Mouse (Mus musculus) small intestine, adult 2 months (tissue): ENCODE data around the gene Bckdha. TPM values are rescaled to one million over a fixed set of nuclear protein-coding genes. Genes with fewer than 3 reads are reported as not detected.

ENCODE experiments used
- H3K27ac ChIP-seq: fragments of 200-500 bp; 2 replicates; pipeline ENCODE4 v1.5.1; 2012; ENCODE audit warnings: low read depth, low read length, control low read depth, inconsistent platforms; ENCODE audit not compliant: insufficient read depth
- H3K27me3 ChIP-seq: fragments of 200-500 bp; 2 replicates; pipeline ENCODE4 v1.6.1; 2012; ENCODE audit warnings: mild to moderate bottlenecking, moderate library complexity, low read length, inconsistent platforms; ENCODE audit not compliant: control insufficient read depth, insufficient read depth
- H3K36me3 ChIP-seq: fragments of 200-500 bp; 2 replicates; pipeline ENCODE4 v1.6.1; 2012; ENCODE audit warnings: mild to moderate bottlenecking, low read length, control low read depth, inconsistent platforms; ENCODE audit not compliant: control insufficient read depth, insufficient read depth
- H3K4me1 ChIP-seq: fragments of 200-500 bp; 2 replicates; pipeline ENCODE4 v1.6.1; 2012; ENCODE audit warnings: low read length, inconsistent platforms, mixed read lengths; ENCODE audit not compliant: control insufficient read depth, insufficient read depth, insufficient read length
- H3K4me3 ChIP-seq: fragments of 200-500 bp; 2 replicates; pipeline ENCODE4 v1.5.1; 2012; ENCODE audit warnings: low read depth, mild to moderate bottlenecking, control low read depth, inconsistent platforms, low read length, moderate library complexity
- CTCF ChIP-seq: fragments of 200-500 bp; IDR thresholded peaks from 2 replicates; pipeline ENCODE4 v1.5.1; 2012; ENCODE audit warnings: low read depth, mild to moderate bottlenecking, control low read depth, inconsistent platforms, low read length, moderate library complexity, mixed read lengths; ENCODE audit not compliant: insufficient replicate concordance, insufficient read length; ENCODE audit errors: extremely low read depth
- POLR2A ChIP-seq: fragments of 200-500 bp; IDR thresholded peaks from 2 replicates; pipeline ENCODE4 v1.6.1; 2012; ENCODE audit warnings: low read depth, mild to moderate bottlenecking, control low read depth, inconsistent platforms, low read length, moderate library complexity
- WGBS: fragments of 180-500 bp; shearing (Covaris S2); methylation state at CpG from one replicate; pipeline ENCODE4 v1.1.7; 2018; 5-methylcytosine and 5-hydroxymethylcytosine counted together
- polyA plus RNA-seq: library from polyadenylated mRNA; depleted of rRNA; stranded (reverse); fragments of >200 nt; gene quantifications from 2 replicates; pipeline ENCODE4 v1.2.3, GENCODE M21; 2012

The Bckdha gene
- polyA plus RNA-seq, 1 experiment, result 98.5 TPM

- H3K27me3 ChIP-seq, result no peaks in the 10 kb centered on the region
- no peak overlapping the region for H3K4me3 ChIP-seq
- H3K4me1 ChIP-seq, result peaks cover 9% of the 10 kb centered on the region
- H3K36me3 ChIP-seq, result no peaks in the 10 kb centered on the region
- H3K27ac ChIP-seq, result no peak overlapping the region
- TF ChIP-seq POLR2A (no peak), CTCF (no peak)
- 99% methylated on average over 2 of the region's 2 CpGs for WGBS
Measured at GRCm38 (mm10) chr7:25702350-25702749, 43.6 kb upstream of the Bckdha start.

GRCm38 (mm10) chr7:25700732-25701131 is 42.0 kb upstream of the Bckdha start:
- 81% methylated on average over 12 of the region's 12 CpGs for WGBS
- peak; percentile 37; the same call in 1 of the 2 replicates for TF ChIP-seq CTCF
- TF ChIP-seq POLR2A, result no peak
- Histone ChIP-seq H3K4me1 (peaks cover 4% of the 10 kb centered on the region), H3K36me3 (no peaks in the 10 kb centered on the region; the same call in 1 of the 2 replicates), H3K4me3 (no peak overlapping the region), H3K27ac (no peak overlapping the region), H3K27me3 (no peaks in the 10 kb centered on the region)

GRCm38 (mm10) chr7:25699851-25700250 is 41.1 kb upstream of the Bckdha start:
- Histone ChIP-seq H3K36me3 (no peaks in the 10 kb centered on the region; the same call in 1 of the 2 replicates), H3K4me3 (no peak overlapping the region), H3K4me1 (peaks cover 4% of the 10 kb centered on the region), H3K27ac (no peak overlapping the region), H3K27me3 (no peaks in the 10 kb centered on the region)
- TF ChIP-seq CTCF, result no peak
- no peak for TF ChIP-seq POLR2A
- 46% methylated on average over 13 of the region's 13 CpGs for WGBS

GRCm38 (mm10) chr7:25694104-25694503 is 35.3 kb upstream of the Bckdha start:
- H3K36me3 ChIP-seq, result no peaks in the 10 kb centered on the region; the same call in 1 of the 2 replicates
- no peak overlapping the region for H3K4me3 ChIP-seq
- TF ChIP-seq POLR2A, result no peak
- no peak for TF ChIP-seq CTCF

GRCm38 (mm10) chr7:25690051-25690450 is 31.3 kb upstream of the Bckdha start:
- H3K4me1 ChIP-seq, result peaks cover 3% of the 10 kb centered on the region
- H3K4me3 ChIP-seq, result peak overlapping the region; percentile 9; the same call in 1 of the 2 replicates
- no peak for TF ChIP-seq POLR2A
- no peak for TF ChIP-seq CTCF
- 42% methylated on average over 5 of the region's 5 CpGs for WGBS
- no peak overlapping the region for H3K27ac ChIP-seq
- no peaks in the 10 kb centered on the region for H3K27me3 ChIP-seq
- H3K36me3 ChIP-seq, result no peaks in the 10 kb centered on the region

More at GRCm38 (mm10) chr7:25694104-25694503, 35.3 kb upstream of the Bckdha start:
- no peaks in the 10 kb centered on the region; the same call in 1 of the 2 replicates for H3K4me1 ChIP-seq
- H3K27ac ChIP-seq, result no peak overlapping the region
- no peaks in the 10 kb centered on the region for H3K27me3 ChIP-seq
- WGBS, result 66% methylated on average over 8 of the region's 8 CpGs

- H3K27ac ChIP-seq, result no peak overlapping the region
- H3K27me3 ChIP-seq, result no peaks in the 10 kb centered on the region
- TF ChIP-seq POLR2A (no peak), CTCF (no peak)
- 13% methylated on average over 12 of the region's 12 CpGs for whole genome bisulfite sequencing
- H3K4me3 ChIP-seq, result peak overlapping the region; percentile 70
- H3K4me1 ChIP-seq, result peaks cover 3% of the 10 kb centered on the region
- no peaks in the 10 kb centered on the region for H3K36me3 ChIP-seq
Measured at GRCm38 (mm10) chr7:25689603-25690021, 30.8 kb upstream of the Bckdha start.

GRCm38 (mm10) chr7:25688810-25689586 is 30.2 kb upstream of the Bckdha start:
- Histone ChIP-seq H3K4me1 (peaks cover 3% of the 10 kb centered on the region), H3K27ac (peak overlapping the region; percentile 4), H3K36me3 (no peaks in the 10 kb centered on the region), H3K27me3 (no peaks in the 10 kb centered on the region), H3K4me3 (peak overlapping the region; percentile 70)
- under 1% methylated on average over 52 of the region's 52 CpGs for WGBS
- TF ChIP-seq CTCF (no peak), POLR2A (peak; percentile 22; the same call in 1 of the 2 replicates)
